Mouse (Mus musculus) heart, embryonic 16.5 days (tissue): ENCODE measurements around the gene Chchd6. TPM values are rescaled to one million over a fixed set of nuclear protein-coding genes. Genes with fewer than 3 reads are reported as not detected.

Experiments used
- ATAC-seq: fragments of 200-750 bp; cut with Nextera tagmentation; replicated peaks from 2 replicates; pipeline ENCODE4 v1.8.0; 2017; ENCODE audit warnings: moderate number of reproducible peaks; ENCODE audit not compliant: insufficient read depth, low FRiP score; ENCODE audit errors: extremely low read depth
- H3K27ac ChIP-seq: fragments of 300-500 bp; sonication (generic); 2 replicates; pipeline ENCODE4 v1.5.1; 2014; ENCODE audit warnings: mild to moderate bottlenecking, low read length, control low read depth, moderate library complexity
- H3K27me3 ChIP-seq: fragments of 300-500 bp; sonication (generic); 2 replicates; pipeline ENCODE4 v1.6.1; 2014; ENCODE audit warnings: low read length, mixed read lengths; ENCODE audit not compliant: control insufficient read depth, insufficient read depth
- H3K36me3 ChIP-seq: fragments of 300-500 bp; sonication (generic); 2 replicates; pipeline ENCODE4 v1.6.1; 2014; ENCODE audit not compliant: control insufficient read depth, insufficient read depth
- H3K4me1 ChIP-seq: fragments of 300-500 bp; sonication (generic); 2 replicates; pipeline ENCODE4 v1.6.1; 2014; ENCODE audit warnings: low read length, mixed read lengths; ENCODE audit not compliant: control insufficient read depth, insufficient read depth
- H3K4me2 ChIP-seq: fragments of 300-500 bp; sonication (generic); 2 replicates; pipeline ENCODE4 v1.6.1; 2014; ENCODE audit warnings: low read depth, mild to moderate bottlenecking, control low read depth, low read length
- H3K4me3 ChIP-seq: fragments of 300-500 bp; sonication (generic); 2 replicates; pipeline ENCODE4 v1.5.1; 2014; ENCODE audit warnings: mild to moderate bottlenecking, control low read depth, low read length
- H3K9ac ChIP-seq: fragments of 300-500 bp; sonication (generic); 2 replicates; pipeline ENCODE4 v1.6.1; 2014; ENCODE audit warnings: low read length, control low read depth
- H3K9me3 ChIP-seq: fragments of 300-500 bp; sonication (generic); replicated peaks from 2 replicates; pipeline ENCODE4 v1.6.1; 2016; ENCODE audit warnings: low read length; ENCODE audit not compliant: control insufficient read depth
- WGBS: fragments of 180-500 bp; shearing (Covaris S2); extraction: QIAGEN DNeasy Blood & Tissue Kit; methylation state at CpG from one replicate; pipeline ENCODE4 v1.1.7; 2014; 5-methylcytosine and 5-hydroxymethylcytosine counted together
- polyA plus RNA-seq: library from polyadenylated mRNA; unstranded; fragments of >200 nt; fragmentation: Nextera tagmentation; extraction: Ambion mirVana; gene quantifications from 2 replicates; pipeline ENCODE4 v1.2.1, GENCODE M21; 2015

The Chchd6 gene
- polyA plus RNA-seq, 1 experiment from 2014 or later: 58.1 TPM

GRCm38 (mm10) chr6:89572921-89573636, 22.4 kb downstream of the Chchd6 start:
- Histone ChIP-seq H3K9me3 (no peaks in the 10 kb centered on the region), H3K27ac (no peak overlapping the region), H3K4me3 (no peak overlapping the region), H3K4me1 (peaks cover 1% of the 10 kb centered on the region), H3K9ac (no peak overlapping the region), H3K36me3 (no peaks in the 10 kb centered on the region), H3K4me2 (no peak overlapping the region), H3K27me3 (no peaks in the 10 kb centered on the region)
- ATAC-seq: no peak

GRCm38 (mm10) chr6:89569370-89569769, 26.1 kb downstream of the Chchd6 start:
- no peak overlapping the region for H3K9ac ChIP-seq
- H3K36me3 ChIP-seq: no peaks in the 10 kb centered on the region
- no peak overlapping the region for H3K27ac ChIP-seq
- no peaks in the 10 kb centered on the region for H3K27me3 ChIP-seq
- 68% methylated on average over 4 of the region's 4 CpGs for WGBS
- no peak overlapping the region for H3K4me3 ChIP-seq
- peaks cover 2% of the 10 kb centered on the region; the same call in 1 of the 2 replicates for H3K4me1 ChIP-seq
- no peak for ATAC-seq
- no peaks in the 10 kb centered on the region for H3K9me3 ChIP-seq
- no peak overlapping the region for H3K4me2 ChIP-seq

GRCm38 (mm10) chr6:89566740-89567139, 28.7 kb downstream of the Chchd6 start:
- ATAC-seq: no peak
- Histone ChIP-seq H3K9me3 (no peaks in the 10 kb centered on the region), H3K9ac (no peak overlapping the region), H3K27me3 (no peaks in the 10 kb centered on the region), H3K4me2 (no peak overlapping the region), H3K4me1 (peaks cover 2% of the 10 kb centered on the region; the same call in 1 of the 2 replicates), H3K36me3 (no peaks in the 10 kb centered on the region), H3K27ac (no peak overlapping the region), H3K4me3 (no peak overlapping the region)
- WGBS: 84% methylated on average over 4 of the region's 4 CpGs

- Histone ChIP-seq H3K36me3 (no peaks in the 10 kb centered on the region), H3K9ac (no peak overlapping the region), H3K4me1 (peaks cover 5% of the 10 kb centered on the region; the same call in 1 of the 2 replicates), H3K27me3 (no peaks in the 10 kb centered on the region), H3K27ac (no peak overlapping the region), H3K4me3 (no peak overlapping the region), H3K4me2 (no peak overlapping the region), H3K9me3 (no peaks in the 10 kb centered on the region)
- 76% methylated on average over 4 of the region's 4 CpGs for WGBS
- no peak for ATAC-seq
Observed at GRCm38 (mm10) chr6:89563381-89563780, 32.1 kb downstream of the Chchd6 start.

- H3K9ac ChIP-seq: no peak overlapping the region
- no peaks in the 10 kb centered on the region for H3K9me3 ChIP-seq
- 62% methylated on average over 2 of the region's 2 CpGs for WGBS
- H3K27ac ChIP-seq: no peak overlapping the region
- H3K27me3 ChIP-seq: no peaks in the 10 kb centered on the region
- H3K4me1 ChIP-seq: peaks cover 21% of the 10 kb centered on the region
- ATAC-seq: no peak
- no peak overlapping the region for H3K4me2 ChIP-seq
- H3K4me3 ChIP-seq: no peak overlapping the region
- H3K36me3 ChIP-seq: no peaks in the 10 kb centered on the region
Observed at GRCm38 (mm10) chr6:89560826-89561225, 34.6 kb downstream of the Chchd6 start.

GRCm38 (mm10) chr6:89557654-89558053, 37.8 kb downstream of the Chchd6 start:
- H3K9me3 ChIP-seq: no peaks in the 10 kb centered on the region
- H3K4me1 ChIP-seq: peaks cover 27% of the 10 kb centered on the region
- no peak overlapping the region for H3K27ac ChIP-seq
- H3K36me3 ChIP-seq: no peaks in the 10 kb centered on the region
- no peaks in the 10 kb centered on the region; the same call in 1 of the 2 replicates for H3K27me3 ChIP-seq
- ATAC-seq: no peak
- H3K9ac ChIP-seq: no peak overlapping the region
- WGBS: 75% methylated on average over 4 of the region's 4 CpGs
- H3K4me2 ChIP-seq: no peak overlapping the region
- no peak overlapping the region for H3K4me3 ChIP-seq

- H3K27ac ChIP-seq: peak overlapping the region; percentile 84
- ATAC-seq: peak; percentile 88
- 18% methylated on average over 7 of the region's 7 CpGs for WGBS
- no peaks in the 10 kb centered on the region; the same call in 1 of the 2 replicates for H3K27me3 ChIP-seq
- 0 out of 2 replicates have a peak overlapping the region, but pooled peaks have one; percentile 13 for H3K4me2 ChIP-seq
- H3K4me3 ChIP-seq: no peak overlapping the region
- peak overlapping the region; percentile 50 for H3K9ac ChIP-seq
- H3K36me3 ChIP-seq: no peaks in the 10 kb centered on the region
- H3K4me1 ChIP-seq: peaks cover 27% of the 10 kb centered on the region
- no peaks in the 10 kb centered on the region for H3K9me3 ChIP-seq
Observed at GRCm38 (mm10) chr6:89556566-89556965, 38.9 kb downstream of the Chchd6 start.

- Histone ChIP-seq H3K4me1 (peaks cover 27% of the 10 kb centered on the region), H3K9ac (peak overlapping the region; percentile 50), H3K9me3 (no peaks in the 10 kb centered on the region), H3K27ac (peak overlapping the region; percentile 84), H3K4me3 (no peak overlapping the region), H3K27me3 (no peaks in the 10 kb centered on the region; the same call in 1 of the 2 replicates), H3K4me2 (no peak overlapping the region), H3K36me3 (no peaks in the 10 kb centered on the region)
- 76% methylated on average over 1 of the region's 1 CpGs for WGBS
- no peak for ATAC-seq
Observed at GRCm38 (mm10) chr6:89555971-89556370, 39.5 kb downstream of the Chchd6 start.

- Histone ChIP-seq H3K9me3 (no peaks in the 10 kb centered on the region), H3K4me3 (no peak overlapping the region), H3K36me3 (no peaks in the 10 kb centered on the region), H3K27me3 (no peaks in the 10 kb centered on the region; the same call in 1 of the 2 replicates), H3K4me2 (no peak overlapping the region), H3K27ac (no peak overlapping the region), H3K4me1 (peaks cover 28% of the 10 kb centered on the region), H3K9ac (no peak overlapping the region)
- ATAC-seq: no peak
- WGBS: 62% methylated on average over 5 of the region's 5 CpGs
Observed at GRCm38 (mm10) chr6:89554029-89554428, 41.4 kb downstream of the Chchd6 start.
